Mouse (Mus musculus): ENCODE data around the gene Elovl4. TPM values are rescaled to one million over a fixed set of nuclear protein-coding genes. Genes with fewer than 3 reads are reported as not detected.

Elovl4 gene
- total RNA-seq, 1 experiment from 2014 or later, result 1.4 TPM

Other genes starting within 250 kb of the Elovl4 start
- gene Ttk, start 28.4 kb upstream of the Elovl4 start, total RNA-seq (2021), result 8.8 and 10.6 TPM in 2 replicates
- gene Bckdhb, start 118.9 kb upstream of the Elovl4 start, total RNA-seq (2021), result 193 and 200 TPM in 2 replicates

All from adrenal gland, postnatal 14 days (tissue).